Mouse (Mus musculus): Measurements from ENCODE around the gene Cd300ld5.
"Not testable (repeated sequence)": the region's sequence is repeated elsewhere in the genome, so short reads cannot be mapped to it uniquely, and the experiment has no call there.

Gene Cd300ld5

GRCm38 (mm10) chr11:115049282-115049895, 11.8 kb upstream of the Cd300ld5 start:
- DNase-seq (ENCODE audit: low read depth, low spot score) = no peak

DNA sequence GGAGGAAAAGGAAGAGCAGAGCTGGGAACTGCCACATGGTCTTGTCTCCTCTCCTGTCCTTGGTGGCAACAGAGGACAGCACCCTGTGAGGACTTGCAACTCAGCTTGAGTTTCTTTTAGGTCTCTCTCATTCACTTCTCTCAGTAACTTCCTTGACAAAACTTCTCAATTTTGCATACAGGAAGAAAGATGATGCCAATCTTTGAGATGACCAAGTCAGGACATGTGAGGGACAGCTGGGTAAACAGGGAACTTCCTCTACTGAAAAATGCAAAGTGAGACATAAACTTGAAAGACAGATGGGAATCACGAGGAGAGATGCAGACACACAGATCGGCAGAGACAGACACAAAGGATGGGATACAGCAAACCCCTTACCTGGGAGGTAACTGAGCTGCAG, 10.7 kb upstream of the Cd300ld5 start, which contains the start of gene Cd300ld3:
Cd300ld3 (minus strand) TSS at position 151 of the 400 bp plus-strand sequence.
- no peak for DNase-seq (ENCODE audit: low read depth, low spot score)

GRCm38 (mm10) chr11:115026912-115027311, 10.7 kb downstream of the Cd300ld5 start, which contains the start of gene Cd300ld4:
Cd300ld4 (minus strand) TSS chr11:115027012.
- DNase-seq (ENCODE audit: low read depth, low spot score) = not testable (repeated sequence)

DNA sequence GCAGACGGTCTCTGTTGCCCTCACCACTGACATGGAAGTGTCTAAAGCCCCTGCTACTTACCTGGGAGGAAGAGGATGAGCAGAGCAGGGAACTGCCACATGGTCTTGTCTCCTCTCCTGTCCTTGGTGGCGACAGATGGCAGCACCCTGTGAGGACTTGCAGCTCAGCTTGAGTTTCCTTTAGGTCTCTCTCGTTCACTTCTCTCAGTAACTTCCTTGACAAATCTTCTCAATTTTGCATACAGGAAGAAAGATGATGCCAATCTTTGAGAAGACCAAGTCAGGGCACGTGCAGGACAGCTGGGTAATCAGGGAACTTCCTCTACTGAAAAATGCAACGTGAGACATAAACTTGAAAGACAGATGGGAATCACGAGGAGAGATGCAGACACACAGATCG, 21.5 kb downstream of the Cd300ld5 start, which contains the start of gene Cd300ld2:
Cd300ld2 (minus strand) TSS at position 101 of the 400 bp plus-strand sequence.
- not testable (repeated sequence) for DNase-seq (ENCODE audit: low read depth, low spot score)

DNA sequence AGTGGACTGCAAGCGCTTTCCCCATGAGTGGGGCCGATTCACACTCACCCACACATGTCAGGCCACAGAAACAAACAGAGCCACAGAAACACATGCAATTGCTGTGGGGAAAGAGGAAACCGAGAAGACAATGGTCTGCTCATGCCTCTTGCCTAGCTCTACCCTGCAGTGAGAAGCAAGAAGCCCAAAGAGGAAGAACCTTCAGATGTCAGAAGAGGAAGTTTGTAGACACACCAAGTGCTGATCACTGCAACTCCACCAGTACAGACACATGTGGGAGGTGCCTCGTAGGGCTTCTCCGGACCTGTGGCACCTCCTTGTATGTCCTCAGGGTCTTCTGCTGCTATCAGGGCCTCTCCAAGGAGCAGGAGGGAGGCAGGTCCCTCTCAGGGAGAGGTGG, 33.5 kb downstream of the Cd300ld5 start:
- DNase-seq (ENCODE audit: low read depth, low spot score) = no peak

- DNase-seq (ENCODE audit: low read depth, low spot score) = no peak
These were observed 36.0 kb downstream of the Cd300ld5 start, which contains the start of gene Cd300c2 for GRCm38 (mm10) chr11:115001474-115002040. Cd300c2 (minus strand) TSS chr11:115001880.

- no peak for DNase-seq (ENCODE audit: low read depth, low spot score)
These were observed 47.8 kb downstream of the Cd300ld5 start, which contains the start of gene Cd300ld for GRCm38 (mm10) chr11:114989793-114990192. Cd300ld (minus strand) TSS chr11:114989922.

DNA sequence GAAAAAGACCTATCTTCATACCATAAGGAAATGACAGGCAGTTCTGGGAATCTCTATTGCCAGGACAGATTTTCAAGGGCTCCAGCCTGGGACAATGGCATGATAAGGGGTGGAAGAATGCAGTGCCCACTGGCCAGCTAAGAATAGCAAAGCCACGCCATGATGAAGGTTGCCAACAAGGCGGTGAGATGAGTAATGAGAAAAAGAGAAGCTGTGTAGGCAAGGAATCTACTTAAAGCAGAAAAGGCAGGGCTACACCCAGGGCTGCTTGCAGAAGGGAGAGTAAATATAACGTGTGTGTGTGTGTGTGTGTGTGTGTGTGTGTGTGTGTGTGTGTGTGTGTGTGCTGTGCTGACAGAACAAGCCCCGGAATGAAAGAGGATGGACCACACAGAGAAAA, 55.7 kb downstream of the Cd300ld5 start:
- no peak for DNase-seq (ENCODE audit: low read depth, low spot score)

Measured in c-Kit-negative CD71-positive TER-119-positive erythroid progenitor cells, embryonic 14.5 days (primary cell).